Mouse (Mus musculus) bone marrow, adult 2 months (tissue): ENCODE results near the gene Gm49353. TPM values are rescaled to one million over a fixed set of nuclear protein-coding genes. Genes with fewer than 3 reads are reported as not detected.
A peak's percentile ranks its signal among the peaks of the same experiment; 100 is the strongest.

ENCODE experiments used
- H3K27ac ChIP-seq: fragments of 200-500 bp; 2 replicates; pipeline ENCODE4 v1.5.1; 2012; ENCODE audit warnings: low read depth, mild to moderate bottlenecking, control low read depth, inconsistent platforms, low read length; ENCODE audit not compliant: control insufficient read depth, poor library complexity, insufficient read depth
- H3K4me1 ChIP-seq: fragments of 200-500 bp; 2 replicates; pipeline ENCODE4 v1.6.1; 2011; ENCODE audit warnings: low read length; ENCODE audit not compliant: control insufficient read depth, insufficient read depth
- H3K4me3 ChIP-seq: fragments of 200-500 bp; replicated peaks from 2 replicates; pipeline ENCODE3; 2011; ENCODE audit warnings: mild to moderate bottlenecking, low read depth, low read length, control low read depth; ENCODE audit not compliant: control insufficient read depth
- CTCF ChIP-seq: fragments of 200-500 bp; IDR thresholded peaks from 2 replicates; pipeline ENCODE4 v1.5.1; 2011; ENCODE audit warnings: low read length, control low read depth; ENCODE audit not compliant: control insufficient read depth, insufficient read depth
- POLR2A ChIP-seq: fragments of 200-500 bp; IDR thresholded peaks from 2 replicates; pipeline ENCODE4 v1.6.1; 2011; ENCODE audit warnings: low read depth, mild to moderate bottlenecking, control low read depth, low read length, borderline replicate concordance; ENCODE audit not compliant: control insufficient read depth
- WGBS: fragments of 180-500 bp; shearing (Covaris S2); methylation state at CpG from one replicate; pipeline ENCODE4 v1.1.7; 2018; 5-methylcytosine and 5-hydroxymethylcytosine counted together
- polyA plus RNA-seq: library from polyadenylated mRNA; stranded (reverse); fragments of >200 nt; gene quantifications from 2 replicates; pipeline ENCODE4 v1.2.4, GENCODE M21; 2011; ENCODE audit warnings: low replicate concordance; ENCODE audit not compliant: missing spikeins, insufficient read depth, insufficient read length

Gm49353 gene
- polyA plus RNA-seq, 1 experiment = 3.6 TPM

DNA sequence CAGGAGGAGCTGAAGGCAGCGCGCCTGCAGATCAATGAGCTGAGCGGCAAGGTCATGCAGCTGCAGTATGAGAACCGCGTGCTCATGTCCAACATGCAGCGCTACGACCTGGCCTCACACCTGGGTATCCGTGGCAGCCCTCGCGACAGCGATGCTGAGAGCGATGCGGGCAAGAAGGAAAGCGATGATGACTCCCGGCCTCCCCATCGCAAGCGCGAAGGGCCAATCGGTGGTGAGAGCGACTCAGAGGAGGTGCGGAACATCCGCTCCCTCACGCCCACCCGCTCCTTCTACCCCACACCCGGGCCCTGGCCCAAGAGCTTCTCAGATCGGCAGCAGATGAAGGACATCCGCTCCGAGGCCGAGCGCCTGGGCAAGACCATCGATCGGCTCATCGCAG is 1.9 kb upstream of the Gm49353 start:
- WGBS = 95% methylated on average over 33 of the region's 33 CpGs
- TF ChIP-seq CTCF (no peak), POLR2A (0 out of 2 replicates have a peak, but pooled peaks have one; percentile 0)
- H3K27ac ChIP-seq = no peak overlapping the region
- H3K4me3 ChIP-seq = no peak overlapping the region
- no peaks in the 10 kb centered on the region for H3K4me1 ChIP-seq

DNA sequence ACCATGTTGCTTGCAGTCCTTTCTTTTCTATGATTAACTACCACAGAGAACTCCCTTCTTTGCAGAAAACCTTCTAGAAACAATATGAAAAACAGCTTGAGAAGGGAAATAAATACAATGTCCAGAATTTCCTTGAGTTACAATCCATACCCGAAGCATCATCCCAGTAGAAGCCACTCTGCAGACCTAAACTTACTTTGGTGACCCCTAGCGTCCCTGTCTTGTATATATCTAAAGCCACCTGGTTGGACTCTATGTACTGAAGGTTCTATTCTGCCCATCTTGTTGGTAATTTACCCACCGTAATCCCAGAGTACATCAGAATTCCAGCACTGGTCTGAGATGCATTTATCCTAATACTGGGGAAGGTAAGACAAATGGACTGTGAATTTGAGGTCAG is 1.1 kb downstream of the Gm49353 start:
- Histone ChIP-seq H3K27ac (no peak overlapping the region), H3K4me1 (no peaks in the 10 kb centered on the region), H3K4me3 (no peak overlapping the region)
- no peak for TF ChIP-seq CTCF
- no peak for TF ChIP-seq POLR2A
- 70% methylated on average over 3 of the region's 3 CpGs for WGBS

DNA sequence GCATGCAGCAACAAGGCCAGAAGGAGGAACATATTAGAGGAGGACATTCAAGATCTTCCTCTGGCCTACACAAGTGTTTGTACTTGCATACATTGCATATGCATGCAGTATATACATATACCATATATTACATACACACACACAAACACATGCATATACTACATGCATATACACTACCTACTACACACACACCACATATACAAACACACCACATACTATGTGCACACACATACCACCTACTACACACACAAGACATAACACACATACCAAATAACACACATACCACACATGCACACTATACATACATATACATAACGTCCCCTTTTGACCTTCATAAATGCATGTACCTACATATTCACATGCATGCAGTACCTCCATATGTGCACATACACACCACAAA is 1.9 kb downstream of the Gm49353 start:
- Histone ChIP-seq H3K4me3 (no peak overlapping the region), H3K27ac (no peak overlapping the region), H3K4me1 (no peaks in the 10 kb centered on the region)
- WGBS = 81% methylated on average over 1 of the region's 1 CpGs
- TF ChIP-seq POLR2A = no peak
- TF ChIP-seq CTCF = no peak

DNA sequence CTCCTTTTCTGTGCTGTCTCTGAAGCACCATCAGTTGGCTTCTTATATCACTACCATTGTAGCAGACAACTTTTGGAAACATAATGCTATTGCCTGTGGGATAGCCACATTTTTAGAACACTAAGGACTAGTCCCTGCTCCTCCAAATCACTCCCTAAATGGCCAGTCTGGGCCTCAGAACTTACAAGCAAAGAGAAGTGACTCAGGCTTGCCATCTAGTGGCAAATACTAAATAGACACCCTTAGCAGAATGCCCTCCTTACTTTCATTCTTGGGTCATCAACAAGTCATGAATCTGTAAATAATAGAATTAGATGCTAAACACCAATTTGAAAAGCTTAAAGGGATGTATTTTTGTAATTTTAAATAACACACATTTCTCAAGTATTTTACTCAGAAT is 8.0 kb downstream of the Gm49353 start:
- H3K4me1 ChIP-seq = no peaks in the 10 kb centered on the region
- TF ChIP-seq CTCF = no peak
- no peak for TF ChIP-seq POLR2A
- H3K27ac ChIP-seq = no peak overlapping the region
- no peak overlapping the region for H3K4me3 ChIP-seq

DNA sequence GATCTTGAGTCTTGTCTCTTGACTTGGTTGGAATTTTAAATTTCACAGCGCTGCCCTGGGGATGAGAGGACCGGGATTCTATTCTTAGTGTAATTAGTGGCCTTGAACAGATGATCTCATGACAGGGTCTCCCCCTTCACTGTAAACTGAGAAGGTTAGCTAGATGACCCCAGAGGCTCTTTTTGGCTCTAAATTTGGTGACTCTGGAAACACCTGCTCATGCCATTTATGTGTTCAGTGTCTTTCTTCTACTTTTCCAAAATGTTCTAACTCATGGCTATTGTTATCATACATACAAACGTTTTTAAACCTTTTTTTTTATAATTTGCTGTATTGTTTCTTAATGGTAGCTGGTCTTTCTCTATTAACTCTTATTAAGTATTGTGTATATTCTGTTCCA is 10.0 kb downstream of the Gm49353 start:
- 60% methylated on average over 3 of the region's 3 CpGs for WGBS
- Histone ChIP-seq H3K27ac (no peak overlapping the region), H3K4me3 (no peak overlapping the region), H3K4me1 (no peaks in the 10 kb centered on the region)
- TF ChIP-seq POLR2A = no peak
- no peak for TF ChIP-seq CTCF

DNA sequence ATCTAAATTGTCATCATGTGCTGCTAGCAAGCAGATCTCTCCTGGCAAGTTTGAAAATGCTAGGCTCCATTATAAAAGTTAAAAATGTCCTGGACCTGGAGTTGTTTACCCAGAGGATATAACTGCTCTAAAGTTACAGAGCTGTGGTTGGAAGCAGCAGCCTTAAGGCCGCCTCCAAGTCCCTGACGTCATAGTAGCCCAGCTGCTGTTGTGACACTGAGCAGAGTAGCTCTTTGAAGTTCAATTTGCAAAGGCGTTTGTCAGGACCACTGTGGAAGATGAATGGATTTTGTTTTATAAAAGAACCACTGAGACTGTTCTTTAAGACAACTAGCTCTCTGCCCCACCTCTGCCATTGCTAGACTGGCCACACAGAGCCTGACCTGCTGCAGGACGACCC is 12.7 kb downstream of the Gm49353 start, which contains the start of gene 9330159F19Rik:
TSS of gene 9330159F19Rik (plus strand) at position 154 of the 400 bp plus-strand sequence.
- TF ChIP-seq POLR2A = no peak
- Histone ChIP-seq H3K4me1 (no peaks in the 10 kb centered on the region), H3K4me3 (no peak within 1 kb of the TSS), H3K27ac (no peak within 1 kb of the TSS)
- 16% methylated on average over 4 of the region's 4 CpGs for WGBS

DNA sequence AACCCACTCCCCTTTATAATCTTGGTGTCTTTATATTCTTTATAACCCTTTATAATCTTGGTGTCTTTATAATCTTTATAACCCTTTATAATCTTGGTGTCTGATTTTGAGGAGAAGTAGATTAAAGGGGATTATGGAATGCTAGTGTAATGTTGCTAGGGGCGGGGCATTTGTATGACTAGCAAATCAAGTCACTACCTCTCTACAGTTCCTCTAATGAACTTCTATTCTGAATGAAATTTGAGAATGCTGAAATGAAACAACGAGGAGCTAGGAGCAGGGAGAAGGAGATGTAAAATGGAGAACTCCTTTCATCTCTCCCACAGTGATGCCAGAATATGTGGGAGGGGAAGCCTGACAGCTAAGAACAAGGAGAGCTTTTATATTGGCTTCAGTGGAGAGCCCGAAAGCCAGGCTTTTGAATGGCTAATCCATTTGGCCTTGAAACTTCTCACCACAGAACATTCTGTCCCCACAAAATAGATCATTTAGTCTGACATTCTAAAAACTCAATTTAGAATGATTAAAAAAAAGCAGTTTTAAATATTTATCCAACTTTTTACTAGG is 14.9 kb downstream of the Gm49353 start:
- 58% methylated on average over 3 of the region's 3 CpGs for WGBS
- Histone ChIP-seq H3K4me1 (no peaks in the 10 kb centered on the region), H3K27ac (no peak overlapping the region), H3K4me3 (no peak overlapping the region)
- TF ChIP-seq CTCF (no peak), POLR2A (no peak)

DNA sequence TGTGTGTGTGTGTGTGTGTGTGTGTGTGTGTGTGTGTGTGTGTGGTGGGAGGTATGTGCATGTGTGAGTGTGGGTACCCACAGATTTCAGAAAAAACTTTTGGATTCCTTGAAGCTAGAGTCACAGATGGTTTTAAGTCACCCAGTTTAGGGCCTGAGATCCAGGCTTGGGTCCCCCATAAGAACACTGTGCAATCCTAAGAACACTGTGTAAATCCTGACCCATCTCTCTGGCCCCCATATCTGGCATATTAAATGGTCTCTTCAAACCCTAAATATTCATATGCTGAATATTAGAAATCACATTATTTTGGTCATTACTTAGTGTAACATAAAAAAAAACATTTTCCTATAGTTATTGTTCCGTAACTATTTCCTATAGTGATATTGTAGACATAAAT is 18.2 kb downstream of the Gm49353 start:
- no peak overlapping the region for H3K4me3 ChIP-seq
- no peak overlapping the region for H3K27ac ChIP-seq
- TF ChIP-seq CTCF (no peak), POLR2A (no peak)
- WGBS = 83% methylated on average over 1 of the region's 1 CpGs
- H3K4me1 ChIP-seq = no peaks in the 10 kb centered on the region

DNA sequence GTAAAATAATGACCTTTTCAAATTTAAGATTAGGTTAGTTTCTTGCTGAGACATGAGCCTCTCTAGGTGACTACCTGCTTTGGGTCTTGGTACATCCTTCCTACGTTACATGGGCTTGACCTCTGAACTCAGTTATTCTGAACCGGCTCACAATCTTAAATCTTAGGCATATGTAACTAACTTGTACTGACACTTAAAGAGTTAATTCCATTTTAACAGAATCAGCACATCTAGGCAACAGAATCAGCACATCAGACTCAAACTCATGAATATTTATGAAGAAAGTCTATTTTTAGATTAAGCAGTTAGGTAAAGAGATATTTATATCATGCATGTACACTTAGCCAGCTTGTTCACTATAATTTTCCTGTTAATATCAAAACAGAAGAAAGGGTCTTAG is 18.7 kb downstream of the Gm49353 start:
- no peaks in the 10 kb centered on the region for H3K4me1 ChIP-seq
- no peak for TF ChIP-seq POLR2A
- no peak for TF ChIP-seq CTCF
- H3K4me3 ChIP-seq = no peak overlapping the region
- H3K27ac ChIP-seq = no peak overlapping the region
- 74% methylated on average over 2 of the region's 2 CpGs for WGBS
